ENCODE assay signal across 8 mouse cellular contexts in the genomic region with DNA sequence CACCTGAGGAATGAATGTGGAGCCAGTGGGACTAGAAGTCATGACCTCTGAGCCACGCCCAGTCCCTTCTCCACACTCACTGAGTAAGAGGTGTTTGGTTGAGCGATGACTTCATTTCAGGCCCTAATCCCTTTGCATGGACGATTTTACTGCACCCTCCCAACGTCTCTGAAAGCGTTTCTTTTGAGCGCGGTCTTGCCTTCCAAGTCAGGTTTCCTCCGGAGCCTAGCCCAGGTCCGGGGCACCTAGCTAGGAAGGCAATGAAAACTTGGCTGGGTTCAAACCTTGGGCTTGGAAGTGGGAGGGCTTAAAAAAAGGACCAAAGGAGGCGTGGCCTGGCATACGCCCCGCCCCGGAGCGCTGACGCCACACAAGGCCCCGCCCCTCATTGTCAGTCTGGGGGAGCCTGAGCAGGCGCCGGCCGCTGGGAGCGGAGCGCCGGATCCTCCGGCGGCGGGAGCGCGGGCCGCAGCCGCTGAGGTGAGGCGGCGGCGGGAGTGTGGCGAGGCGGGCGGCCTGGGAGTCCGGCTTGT. TPM values are rescaled to one million over a fixed set of nuclear protein-coding genes. Genes with fewer than 3 reads are reported as not detected.
DNase-seq lines count a peak whose midpoint lies in the region; ATAC-seq lines count a peak whose summit lies in the region.

TSS of gene Luzp1 (plus strand) at position 391 of the 533 bp plus-strand sequence.

- peaks cover 12% of the 10 kb centered on the region for H3K4me1 ChIP-seq in hindbrain, embryonic 15.5 days (replicated peaks)

- no peaks in the 10 kb centered on the region for H3K9me3 ChIP-seq in hindbrain, embryonic 15.5 days

- peak; percentile 96 for ATAC-seq in hindbrain, embryonic 15.5 days (ENCODE audit: low FRiP score, low read depth)

- peaks cover 6% of the 10 kb centered on the region; the same call in 1 of the 2 replicates for H3K27me3 ChIP-seq in hindbrain, embryonic 15.5 days

- H3K4me2 ChIP-seq in hindbrain, embryonic 15.5 days = peak within 1 kb of the TSS; percentile 66

- H3K9ac ChIP-seq in hindbrain, embryonic 15.5 days = peak within 1 kb of the TSS; percentile 77

- 2% methylated on average over 36 of the region's 36 CpGs for WGBS in hindbrain, embryonic 15.5 days

- peak; percentile 83 for DNase-seq in T-cell, adult 2 months (ENCODE audit: low spot score)
- peak; percentile 96 to 97 for DNase-seq in cerebellum, postnatal 36 days
- peak; percentile 91 to 95 for DNase-seq in frontal cortex, postnatal 36 days (ENCODE audit: low spot score in 2 of 2)
- DNase-seq in left cerebral cortex, adult 11 months (ENCODE audit: low spot score) = peak; percentile 89
- DNase-seq in lung, postnatal 4 days = peak; percentile 94 to 95
- DNase-seq in retina, postnatal 7 days (ENCODE audit: low read depth, low spot score) = peak; percentile 84
- DNase-seq in urinary bladder, adult 2 months (ENCODE audit: low spot score) = peak; percentile 89

- peak within 1 kb of the TSS; percentile 79 for H3K4me3 ChIP-seq in hindbrain, embryonic 15.5 days

- peak within 1 kb of the TSS; percentile 94 for H3K27ac ChIP-seq in hindbrain, embryonic 15.5 days (replicated peaks)

- no peaks in the 10 kb centered on the region for H3K36me3 ChIP-seq in hindbrain, embryonic 15.5 days

RNA-seq across cellular contexts. Expression of gene Luzp1, which starts in this region (rescaled TPM):
- polyA plus RNA-seq in hindbrain, embryonic 15.5 days (2015; fragmentation: Nextera tagmentation; extraction: Ambion mirVana) = 58.1 and 61.2 TPM in 2 replicates
- 26.2 TPM in 2 replicates for polyA plus RNA-seq in urinary bladder, adult 2 months (2012; rRNA removed)

Comparison
In these comparisons a context has a peak if more than half of its experiments do, and no peak if none do; other contexts are left out.
1. Peak in every context shown above with its lines: DNase-seq, ATAC-seq, H3K4me3 ChIP-seq and H3K27ac ChIP-seq.